Mouse (Mus musculus) spleen, postnatal 10 days (tissue): ENCODE results near the gene Plekhh3.

Experiments used
- DNase-seq, 2 experiments: peaks; one replicate each; pipeline ENCODE4 v3.0.0; 2021 to 2022; ENCODE audit warnings: low spot score in 2 of 2

Plekhh3 gene

GRCm38 (mm10) chr11:101186526-101187247 is 15.5 kb upstream of the Plekhh3 start:
- no peak for DNase-seq

GRCm38 (mm10) chr11:101185441-101185840 is 14.3 kb upstream of the Plekhh3 start:
- DNase-seq = no peak

GRCm38 (mm10) chr11:101184984-101185383 is 13.8 kb upstream of the Plekhh3 start:
- DNase-seq = no peak

GRCm38 (mm10) chr11:101182771-101183517 is 11.8 kb upstream of the Plekhh3 start:
- no peak for DNase-seq

- no peak for DNase-seq
Observed at GRCm38 (mm10) chr11:101181961-101182360, 10.8 kb upstream of the Plekhh3 start.

- peak; percentile 54 to 80 for DNase-seq
Observed at GRCm38 (mm10) chr11:101180846-101181740, 9.9 kb upstream of the Plekhh3 start.

GRCm38 (mm10) chr11:101180261-101180660 is 9.1 kb upstream of the Plekhh3 start:
- no peak for DNase-seq

- DNase-seq = no peak
Observed at GRCm38 (mm10) chr11:101179306-101179705, 8.2 kb upstream of the Plekhh3 start.

- DNase-seq = no peak
Observed at GRCm38 (mm10) chr11:101178061-101179058, 7.2 kb upstream of the Plekhh3 start.

GRCm38 (mm10) chr11:101176933-101177773 is 6.0 kb upstream of the Plekhh3 start:
- DNase-seq = peak in 1 of 2 experiments; percentile 82

GRCm38 (mm10) chr11:101176117-101176691 is 5.1 kb upstream of the Plekhh3 start:
- DNase-seq = no peak

- no peak for DNase-seq
Observed at GRCm38 (mm10) chr11:101175636-101176116, 4.5 kb upstream of the Plekhh3 start.

- no peak for DNase-seq
Observed at GRCm38 (mm10) chr11:101174851-101175628, 3.9 kb upstream of the Plekhh3 start, which contains the start of gene Ccr10. TSS of gene Ccr10 (minus strand) at chr11:101175443.

- no peak for DNase-seq
Observed at GRCm38 (mm10) chr11:101174389-101174745, 3.2 kb upstream of the Plekhh3 start.

- DNase-seq = peak in 1 of 2 experiments; percentile 79
Observed at GRCm38 (mm10) chr11:101173631-101174388, 2.7 kb upstream of the Plekhh3 start.

GRCm38 (mm10) chr11:101173112-101173511 is 2.0 kb upstream of the Plekhh3 start:
- no peak for DNase-seq

GRCm38 (mm10) chr11:101172434-101172815 is 1.3 kb upstream of the Plekhh3 start:
- no peak for DNase-seq
